Mouse (Mus musculus) cerebellum, postnatal 36 days (tissue): ENCODE results near the gene Qsox1.

Experiments used
- DNase-seq, 2 experiments: peaks; one replicate each; pipeline ENCODE4 v3.0.0; 2021 to 2022; ENCODE audit warnings: mixed read lengths in 2 of 2

The Qsox1 gene

DNA sequence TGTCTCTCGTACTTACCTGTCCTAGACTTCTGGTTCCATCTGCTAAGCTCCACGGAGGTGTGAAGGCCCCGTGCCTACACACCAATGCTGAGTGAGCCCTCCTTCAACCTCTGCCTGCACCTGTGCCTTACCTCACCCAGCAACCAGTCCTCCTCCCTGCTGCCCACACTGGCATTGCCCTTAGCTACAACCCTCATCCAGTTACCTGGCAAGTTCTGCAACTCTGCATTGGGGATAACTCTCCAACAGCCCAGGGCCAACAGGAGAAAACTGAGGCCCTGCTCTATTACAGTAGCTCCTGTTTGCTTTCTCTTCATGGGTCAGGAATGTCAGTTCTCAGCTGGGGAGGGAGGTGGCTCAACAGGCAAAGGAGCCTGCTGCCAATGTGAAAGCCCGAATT lies 14.7 kb downstream of the Qsox1 start:
- DNase-seq, result no peak

DNA sequence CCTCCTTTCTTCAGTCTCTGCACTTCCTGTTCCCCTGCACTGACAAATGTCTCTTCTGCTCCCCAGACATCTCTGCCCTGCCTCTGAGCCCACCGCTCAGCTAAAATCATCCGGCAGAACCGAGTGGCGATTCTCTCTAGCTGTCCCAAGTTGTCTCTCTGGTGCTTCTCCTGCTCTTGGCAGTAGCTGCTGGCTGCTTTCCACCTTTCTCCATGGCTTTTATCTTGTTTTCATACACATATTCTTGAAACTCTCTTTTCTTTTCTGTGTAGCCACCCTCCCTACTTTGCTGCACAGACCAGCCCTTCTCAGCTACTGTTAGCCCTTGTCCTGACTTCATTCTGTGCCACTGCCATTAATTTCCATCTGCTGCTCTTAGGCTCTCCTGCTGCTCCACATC lies 15.3 kb downstream of the Qsox1 start:
- DNase-seq, result no peak

DNA sequence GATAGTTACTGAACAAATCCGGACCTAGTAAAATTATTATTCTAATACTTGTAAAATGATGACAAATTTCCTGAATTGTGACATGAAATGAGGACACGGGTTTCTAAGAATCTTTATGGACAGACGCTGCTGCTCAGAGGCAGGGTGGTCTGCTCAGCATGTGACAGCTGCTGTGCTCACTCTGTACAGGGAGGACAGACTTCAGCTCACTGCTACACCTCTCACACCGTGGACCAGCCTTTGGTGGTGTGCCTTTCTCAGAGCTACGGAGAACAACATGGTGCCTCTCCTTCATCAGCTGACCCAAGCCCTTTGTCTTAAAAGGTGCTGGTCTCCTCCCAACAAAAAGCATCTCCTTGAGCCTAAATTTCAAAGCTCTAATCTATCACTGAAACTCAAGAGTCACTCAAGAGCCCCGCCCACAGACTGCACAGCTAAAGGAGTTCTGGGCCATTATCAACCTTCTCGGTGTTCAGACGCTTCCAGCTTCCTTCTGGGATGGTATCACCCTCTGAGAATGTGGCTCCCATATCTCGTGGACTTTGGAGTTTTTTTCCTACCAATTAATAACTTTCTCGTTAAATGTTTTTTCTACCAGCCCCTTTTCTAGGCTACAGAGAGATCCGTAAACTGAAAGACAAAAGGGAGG lies 15.8 kb downstream of the Qsox1 start:
- DNase-seq, result no peak

DNA sequence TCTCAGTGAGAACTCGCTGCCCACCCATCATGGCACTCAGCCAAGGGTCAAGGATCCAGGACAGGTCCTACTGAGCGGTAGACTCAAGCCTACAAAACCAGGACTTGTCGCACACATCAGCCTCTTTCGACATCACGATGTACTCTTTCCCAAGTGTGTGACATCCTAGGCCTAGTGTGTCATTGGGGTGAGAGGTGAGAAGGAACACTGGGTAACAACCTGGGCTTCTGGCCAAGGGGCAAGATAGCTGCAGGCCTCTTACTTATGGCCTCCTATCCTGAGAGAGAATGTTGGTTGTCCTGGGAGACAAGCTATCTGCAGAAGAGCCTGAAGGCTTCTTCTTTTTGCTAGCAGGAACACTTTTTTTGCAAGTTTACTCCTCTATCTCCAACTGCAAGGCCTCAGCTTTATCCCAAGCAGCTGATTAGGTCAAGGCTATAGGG lies 16.9 kb downstream of the Qsox1 start:
- DNase-seq, result no peak

DNA sequence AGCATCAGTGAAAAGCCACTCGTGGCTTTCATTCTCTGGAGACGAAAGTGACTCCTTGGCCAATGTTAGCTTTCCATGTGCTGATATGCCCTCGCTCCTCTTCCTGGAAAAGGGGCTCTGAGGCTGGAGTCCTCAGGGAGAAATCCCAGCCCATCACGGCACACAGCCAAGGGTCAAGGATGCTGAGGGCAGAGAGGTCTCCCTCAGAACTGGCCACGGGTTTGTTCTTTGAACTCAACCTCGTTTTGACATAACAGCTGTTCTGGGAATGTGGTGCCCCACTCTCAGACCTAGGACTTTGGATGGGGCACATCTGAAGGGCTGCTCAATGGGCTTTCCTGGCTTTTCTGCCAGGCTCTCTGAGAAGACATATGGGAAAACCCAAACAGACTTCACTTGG lies 17.8 kb downstream of the Qsox1 start:
- no peak for DNase-seq

DNA sequence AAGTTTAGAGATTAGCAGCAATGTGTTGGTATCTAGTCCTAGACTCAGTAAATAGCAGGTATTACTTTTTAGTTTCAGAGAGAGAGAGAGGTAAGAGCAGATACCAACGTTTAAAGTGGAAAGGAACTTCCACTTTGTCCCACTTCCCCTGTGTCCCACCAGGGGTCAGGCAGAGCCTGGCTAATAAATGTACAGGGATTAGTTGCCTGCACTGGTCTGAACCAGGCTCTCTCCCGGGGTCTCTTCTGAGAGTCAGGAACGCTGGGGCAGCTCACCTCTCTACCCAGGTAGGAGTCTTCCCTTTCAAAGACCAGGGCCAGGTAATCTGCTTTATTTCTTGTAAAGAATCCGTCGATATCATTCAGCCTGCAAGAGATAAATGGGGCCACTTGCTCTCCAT lies 20.8 kb downstream of the Qsox1 start:
- no peak for DNase-seq

DNA sequence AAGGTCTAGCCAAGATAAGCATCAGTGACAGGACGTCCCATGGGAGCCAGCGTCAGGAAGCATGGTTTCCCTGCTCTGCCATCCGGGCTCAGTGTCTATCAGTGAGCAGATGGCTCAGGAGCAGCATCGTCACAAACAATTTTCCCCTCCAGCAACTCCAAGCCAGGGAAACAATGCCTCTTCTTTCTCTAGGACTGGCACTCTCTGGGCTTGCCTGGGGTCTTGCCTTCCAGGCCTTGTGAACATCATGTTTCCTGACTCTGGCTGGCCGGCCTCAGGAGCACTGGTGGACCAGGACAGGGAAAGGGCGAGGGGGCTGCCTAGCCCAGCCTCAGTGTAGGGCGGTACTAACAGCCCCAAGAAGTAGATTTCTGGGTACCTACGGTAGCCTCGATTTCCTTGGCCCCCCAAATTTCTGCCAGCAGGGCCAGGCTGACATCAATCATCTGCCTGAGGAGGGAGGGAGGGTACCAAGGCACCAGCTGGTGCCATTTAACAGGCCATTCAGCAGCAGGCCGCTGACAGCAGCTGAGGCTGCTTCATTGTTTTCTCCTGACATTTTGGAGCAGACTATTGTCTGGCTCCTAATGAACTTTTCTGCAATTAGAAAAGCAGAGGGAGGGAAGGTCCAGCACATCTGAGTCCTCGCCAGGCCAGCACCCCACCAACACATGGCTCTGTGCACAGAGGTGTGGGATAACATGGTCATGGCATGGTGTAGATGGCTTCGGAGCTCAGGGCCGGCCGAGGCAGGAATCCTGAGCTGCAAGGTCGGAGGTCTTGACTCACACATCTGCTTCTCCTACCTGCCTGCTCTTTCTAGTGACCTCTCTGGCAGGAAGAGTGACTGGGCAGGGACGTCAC lies 22.3 kb downstream of the Qsox1 start:
- DNase-seq, result peak; percentile 56 to 57

DNA sequence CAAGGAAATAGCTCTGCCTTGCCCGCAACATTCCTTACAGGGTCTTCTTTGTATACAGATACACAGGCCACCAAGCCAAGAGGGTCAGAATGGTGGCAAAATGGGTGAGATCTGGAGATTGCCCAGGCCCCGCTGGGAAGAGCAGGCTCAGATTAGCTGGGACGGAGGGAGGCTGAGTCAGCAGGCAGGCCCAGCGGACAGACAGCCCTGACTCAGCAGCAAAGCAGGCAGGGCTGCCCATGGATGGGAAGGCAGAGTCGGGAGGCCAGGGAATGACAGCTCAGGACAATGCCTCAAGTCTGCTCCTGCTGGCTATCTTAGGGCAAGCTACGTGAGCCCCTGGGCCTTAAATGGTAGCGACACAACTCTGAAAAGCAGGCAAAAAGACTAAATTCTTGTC lies 26.8 kb downstream of the Qsox1 start:
- no peak for DNase-seq

DNA sequence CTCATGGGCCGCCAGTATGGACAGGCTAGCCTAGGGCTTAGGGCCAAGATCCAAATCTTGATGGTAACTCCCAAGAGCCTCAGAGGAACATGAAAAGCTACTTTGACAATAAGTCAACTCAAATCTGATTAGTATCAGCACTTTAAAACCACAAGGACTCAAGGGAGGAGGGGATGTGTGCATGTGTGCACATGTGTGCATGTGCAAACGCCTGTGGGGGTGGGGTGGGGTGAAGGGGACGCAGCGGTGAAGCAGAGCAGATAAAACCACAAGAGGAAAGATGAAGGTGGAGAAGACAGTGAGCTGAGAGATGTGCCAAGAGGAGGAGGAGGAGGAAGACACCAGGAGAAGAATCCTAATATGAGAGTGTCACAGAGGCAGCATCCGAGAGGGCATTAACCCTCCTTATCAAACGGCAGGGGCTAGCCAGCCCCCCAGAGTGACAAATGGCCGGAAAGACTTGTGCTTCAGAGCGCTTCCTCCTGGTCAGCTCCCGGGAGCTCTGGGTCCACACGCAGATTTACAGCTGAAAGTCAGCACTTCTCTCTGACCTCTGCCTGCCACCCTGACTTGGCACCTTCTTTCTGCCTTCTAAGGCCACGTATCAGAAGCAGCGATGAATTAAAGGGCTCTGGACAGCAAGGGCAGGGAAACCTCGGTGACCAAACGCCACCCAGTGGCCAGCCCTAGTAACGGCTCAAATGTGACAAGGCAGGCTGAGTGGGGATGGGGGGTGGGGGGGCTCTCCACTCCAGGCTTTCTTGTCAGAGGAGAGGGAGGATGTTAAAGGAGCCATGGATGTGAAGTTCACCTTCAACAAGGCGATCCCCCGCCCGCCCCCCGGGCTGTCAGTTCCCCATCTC lies 28.1 kb downstream of the Qsox1 start:
- DNase-seq, result peak; percentile 59 to 68

DNA sequence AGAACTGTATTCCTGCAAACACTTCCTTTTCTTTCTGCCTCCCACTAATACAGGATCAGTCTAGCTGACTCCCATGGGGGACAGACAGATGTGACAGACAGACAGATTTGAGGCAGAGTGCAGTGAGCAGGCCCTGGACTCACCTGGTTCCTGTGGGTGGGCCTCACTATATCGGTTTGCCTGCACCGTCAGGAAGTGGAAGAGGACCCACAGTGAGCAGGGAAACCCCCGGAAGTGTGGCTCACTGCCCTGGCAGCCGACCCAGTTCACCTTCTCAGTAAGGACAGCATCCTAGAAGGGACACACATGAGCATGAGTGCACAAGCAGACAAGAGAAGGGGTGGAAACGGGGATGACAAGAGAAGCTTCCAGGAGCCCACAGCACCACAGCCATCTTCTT lies 30.3 kb downstream of the Qsox1 start:
- DNase-seq, result no peak

DNA sequence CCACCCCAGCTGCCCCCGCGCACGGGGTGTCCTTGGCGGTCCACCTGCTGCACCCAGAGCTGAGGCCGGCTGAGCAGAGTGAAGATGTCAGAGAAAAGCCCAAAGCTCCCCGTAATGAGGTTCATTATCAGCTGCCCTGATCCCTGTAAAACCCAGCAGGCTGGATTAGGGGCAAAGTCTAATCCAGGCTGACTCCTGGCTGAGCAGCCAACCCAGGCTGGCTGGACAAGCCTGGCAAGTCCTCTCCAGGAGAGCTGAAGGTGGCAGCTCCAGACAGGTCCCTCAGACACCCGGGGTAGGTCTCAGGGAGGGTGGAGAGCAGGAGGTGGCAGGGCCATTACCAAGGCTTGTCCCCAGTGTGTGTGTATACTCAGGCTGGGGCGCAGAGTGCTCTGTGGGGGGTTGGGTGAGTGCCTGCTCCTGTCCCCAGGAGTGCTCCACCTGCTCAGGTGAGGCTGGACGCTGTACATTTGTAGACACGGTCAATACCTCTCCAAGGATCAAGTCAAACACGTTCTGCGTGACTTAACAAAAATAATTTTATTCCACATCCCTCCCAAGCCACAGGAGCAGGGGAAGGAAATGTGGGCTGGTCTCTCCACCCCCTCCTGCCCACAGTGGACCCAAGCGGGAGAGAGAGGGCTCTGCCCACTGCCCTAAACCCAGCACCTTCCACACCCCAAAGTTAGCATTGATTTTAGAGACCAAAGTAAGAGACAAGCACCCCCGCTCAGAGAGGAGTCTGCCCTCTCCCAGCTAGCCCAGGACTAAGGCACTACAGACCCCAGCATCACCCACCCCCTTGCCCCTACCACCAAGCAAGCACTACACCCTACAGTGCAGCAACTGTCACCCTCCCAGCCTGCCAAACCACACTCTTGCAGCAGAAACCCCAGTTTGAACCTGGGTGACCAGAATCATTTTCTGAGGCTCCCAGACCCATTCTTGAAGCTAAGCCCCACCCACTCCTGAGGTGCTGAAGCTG lies 34.8 kb downstream of the Qsox1 start:
- DNase-seq, result no peak

DNA sequence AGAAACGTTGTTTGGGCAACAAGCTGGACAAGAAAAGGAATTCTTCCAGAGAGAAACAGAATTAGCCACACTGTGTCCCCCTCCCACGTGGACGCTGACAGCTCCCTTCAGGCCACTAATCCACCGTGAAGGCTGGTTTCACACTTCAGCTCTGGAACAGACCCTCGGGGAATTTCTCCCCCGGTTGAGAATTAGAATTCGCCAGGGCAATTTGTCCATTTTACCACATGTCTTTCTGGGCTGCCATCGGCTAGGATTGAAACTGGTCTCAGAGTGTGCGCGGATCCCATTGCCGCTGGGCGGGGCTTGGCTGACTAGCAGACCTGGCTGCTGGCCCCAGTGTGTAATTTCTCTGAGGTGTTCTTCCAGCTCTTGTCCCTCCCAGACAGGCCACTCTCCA lies 53.5 kb downstream of the Qsox1 start:
- no peak for DNase-seq

DNA sequence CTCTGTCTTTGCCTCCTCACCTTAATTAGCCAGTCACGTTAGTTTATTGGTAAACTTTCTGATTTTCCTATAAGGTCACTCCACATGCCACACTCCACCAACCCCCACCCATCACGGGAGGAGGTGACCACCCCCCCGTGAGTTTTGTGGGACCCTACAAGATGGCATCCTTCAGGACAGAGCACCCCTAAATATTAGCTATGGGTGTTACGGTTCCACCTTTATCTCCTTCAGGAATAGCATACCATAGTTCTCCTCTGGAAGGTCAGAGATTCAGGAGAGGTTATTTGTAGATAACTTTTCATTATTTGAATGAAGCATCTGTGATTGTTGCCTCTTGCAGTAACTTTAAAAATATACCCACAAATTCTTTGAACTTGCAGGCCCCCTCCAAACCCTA lies 54.0 kb downstream of the Qsox1 start:
- no peak for DNase-seq

DNA sequence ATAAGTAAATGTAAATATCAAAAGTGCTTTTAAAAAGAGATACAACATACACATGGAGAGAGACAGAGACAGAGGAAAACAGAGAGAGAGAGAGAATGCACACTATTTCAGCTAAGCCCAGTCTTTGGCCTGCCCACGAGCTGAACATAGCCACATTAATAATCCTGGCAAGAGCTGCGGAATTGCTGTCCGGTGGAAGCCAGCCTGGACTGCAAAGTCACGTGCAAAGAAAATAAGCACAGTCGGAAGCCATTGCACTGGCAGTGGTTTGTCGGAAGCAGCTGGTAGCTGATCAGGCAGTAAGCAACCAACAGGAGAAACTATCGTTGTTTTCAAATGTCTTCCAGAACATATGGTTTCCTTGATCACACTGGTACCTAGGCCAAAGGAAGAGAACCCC lies 55.1 kb downstream of the Qsox1 start:
- DNase-seq, result no peak

DNA sequence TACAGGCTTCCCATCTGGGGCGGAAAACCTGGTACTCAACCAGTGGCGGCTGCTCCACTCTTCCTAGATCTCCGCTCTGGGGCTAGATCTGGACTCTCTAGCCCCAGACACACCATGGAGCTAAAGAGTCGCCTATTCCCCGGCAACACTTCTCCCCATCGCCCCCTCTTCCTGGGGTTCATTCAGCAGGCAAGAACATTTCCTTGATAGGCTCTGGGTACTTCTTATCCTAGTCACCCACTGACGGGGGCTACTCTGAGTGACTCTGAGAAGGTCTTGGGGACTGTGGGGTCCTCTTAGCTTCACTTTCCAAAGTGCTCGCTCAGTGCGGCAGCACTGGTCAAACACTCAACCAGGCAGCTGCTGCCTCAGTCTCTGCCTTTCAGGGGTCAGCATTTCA lies 59.3 kb downstream of the Qsox1 start:
- DNase-seq, result no peak

DNA sequence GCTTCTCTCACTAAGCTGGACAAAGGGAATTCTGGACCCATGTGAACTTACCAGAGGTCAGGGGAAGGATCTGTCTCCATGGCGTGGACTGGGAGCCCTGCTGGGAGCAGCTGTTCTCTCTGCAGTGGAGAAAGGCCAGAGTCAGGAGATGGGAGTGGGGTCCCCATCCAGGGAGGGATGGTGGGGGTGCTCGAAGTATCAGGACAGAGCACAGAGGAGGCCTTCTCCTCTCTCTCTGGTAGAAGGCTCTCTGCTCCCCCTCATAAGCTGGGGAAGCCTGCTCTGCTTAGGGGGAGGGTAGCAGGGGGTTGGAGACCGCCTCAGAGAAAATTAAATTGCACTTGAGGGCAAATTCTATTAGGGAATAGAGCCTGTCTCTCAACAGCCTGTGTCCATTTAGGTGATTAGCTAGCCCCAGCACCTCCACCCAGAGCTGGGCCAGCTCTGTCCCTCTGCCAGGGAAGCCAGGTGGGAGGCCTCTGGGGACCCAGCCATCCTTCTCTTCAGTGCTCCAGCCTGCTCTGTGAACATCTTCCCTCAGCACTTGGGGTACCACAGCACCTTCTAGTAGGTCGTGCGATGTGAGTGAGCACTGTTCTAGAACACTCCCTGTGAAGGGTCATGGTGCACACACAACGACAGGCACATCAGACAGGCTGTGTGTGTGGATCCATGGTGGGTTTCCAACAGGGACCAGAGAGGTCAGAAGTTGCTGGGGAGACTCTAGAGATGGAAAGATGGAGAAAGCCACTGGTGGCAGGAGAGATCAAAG lies 61.0 kb downstream of the Qsox1 start, which contains the start of gene Lhx4:
Gene Lhx4 (minus strand): TSS at position 201 of the 772 bp plus-strand sequence.
- no peak for DNase-seq

DNA sequence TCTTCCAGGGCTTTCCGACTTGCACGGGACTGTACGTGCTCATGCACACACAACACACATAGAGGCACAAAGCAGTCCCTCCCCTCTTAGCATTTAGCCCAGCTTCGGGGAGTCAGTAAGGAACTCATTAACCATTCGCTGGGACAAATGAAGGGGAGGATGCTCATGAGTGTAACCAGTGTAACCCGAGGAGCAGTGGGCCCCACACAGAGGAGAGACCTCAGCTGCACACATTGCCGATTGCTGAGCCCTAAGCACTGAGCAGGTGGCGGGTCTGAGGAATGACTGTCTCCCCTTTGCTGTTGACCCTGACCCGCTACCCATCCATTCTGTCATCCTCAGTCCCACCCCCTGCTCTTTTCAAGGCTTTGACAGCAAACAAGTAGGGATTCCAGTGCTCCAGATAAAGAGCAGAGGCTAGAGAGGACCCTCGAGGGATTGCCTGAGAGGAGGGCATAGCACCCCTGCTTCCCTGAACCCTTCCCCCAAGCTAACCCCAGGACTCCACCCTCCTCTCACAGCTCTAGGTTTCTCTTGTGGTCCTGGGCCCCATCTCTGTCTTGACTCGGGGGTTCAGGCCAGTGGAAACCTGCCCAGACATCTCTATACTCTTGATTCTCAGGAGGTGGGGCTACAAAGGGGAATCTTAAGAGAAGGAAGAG lies 62.0 kb downstream of the Qsox1 start:
- DNase-seq, result no peak

DNA sequence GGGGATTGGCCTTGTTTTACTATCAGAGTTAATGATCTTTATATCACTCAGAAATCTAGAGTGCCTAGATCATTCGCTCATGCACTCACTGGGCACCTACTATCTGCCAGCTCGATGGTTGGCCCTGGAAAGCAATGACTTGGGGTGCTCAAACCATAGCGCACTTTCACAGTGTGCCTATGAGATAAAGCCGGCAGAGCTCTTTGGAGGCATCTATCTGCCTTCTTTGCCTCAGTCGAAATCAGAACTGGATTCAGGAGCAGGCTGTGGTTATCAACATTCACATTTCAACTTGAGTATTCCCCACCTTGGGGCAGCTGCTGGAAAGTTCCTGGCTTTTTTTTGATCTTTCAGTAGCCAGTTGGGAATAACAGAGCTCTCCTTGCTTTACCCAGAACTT lies 64.8 kb downstream of the Qsox1 start:
- DNase-seq, result no peak

DNA sequence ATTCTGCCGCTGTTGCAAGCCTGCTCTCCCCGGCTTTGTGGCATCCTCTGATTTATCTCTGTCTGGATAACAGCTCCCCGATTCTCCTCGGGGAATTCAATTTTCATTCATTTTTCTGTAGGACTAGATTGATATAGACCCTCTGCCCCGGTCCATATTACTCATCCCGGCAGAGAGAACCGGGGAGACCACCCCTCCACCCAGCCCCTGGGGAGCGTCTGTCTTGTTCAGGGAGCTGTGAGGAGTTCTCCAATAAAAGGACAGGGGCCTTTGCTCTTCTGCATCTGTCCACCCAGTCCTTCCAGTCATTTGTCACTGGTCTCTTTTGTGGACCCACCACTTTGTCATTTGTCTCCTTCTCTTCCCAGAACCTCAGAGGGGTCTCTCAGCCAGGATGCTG lies 65.7 kb downstream of the Qsox1 start:
- no peak for DNase-seq
